In genomic region chr1:72946235-72946634, GRCm38 (mm10) we compare ENCODE assay signal across 16 mouse cellular contexts.
DNase-seq lines count a peak whose midpoint lies in the region; ATAC-seq lines count a peak whose summit lies in the region.
"Had no signal": no experiment of that assay in that cellular context is flagged by ENCODE, and none has a peak within 500 bp of the region (broad histone marks: within the 10 kb centered on the region; RNA-seq: fewer than 3 reads in every experiment).

No protein-coding gene starts in this region.

- H3K9me3 ChIP-seq in intestine, embryonic 16.5 days (ENCODE audit: control insufficient read depth, low read length): no peaks in the 10 kb centered on the region
- H3K9me3 ChIP-seq in intestine, embryonic 15.5 days: no peaks in the 10 kb centered on the region
- H3K9me3 ChIP-seq in midbrain, embryonic 14.5 days (ENCODE audit: control insufficient read depth, low read length): no peaks in the 10 kb centered on the region
- H3K9me3 ChIP-seq in midbrain, embryonic 15.5 days: no peaks in the 10 kb centered on the region
- no peaks in the 10 kb centered on the region for H3K9me3 ChIP-seq in embryonic facial prominence, embryonic 13.5 days
- H3K9me3 ChIP-seq: forebrain, embryonic 15.5 days; midbrain, embryonic 13.5 days had no signal

- 24% methylated on average over 4 of the region's 4 CpGs for WGBS in intestine, embryonic 16.5 days
- 27% methylated on average over 4 of the region's 4 CpGs for whole genome bisulfite sequencing in intestine, embryonic 15.5 days
- 13% methylated on average over 4 of the region's 4 CpGs for WGBS in midbrain, embryonic 14.5 days
- WGBS in midbrain, embryonic 15.5 days: 18% methylated on average over 4 of the region's 4 CpGs
- 12% methylated on average over 4 of the region's 4 CpGs for WGBS in embryonic facial prominence, embryonic 13.5 days

- no peak overlapping the region for H3K4me3 ChIP-seq in intestine, embryonic 16.5 days (ENCODE audit: low read length)
- no peak overlapping the region for H3K4me3 ChIP-seq in intestine, embryonic 15.5 days (replicated peaks)
- H3K4me3 ChIP-seq in midbrain, embryonic 14.5 days (replicated peaks; ENCODE audit: low read depth, low read length): no peak overlapping the region
- H3K4me3 ChIP-seq in midbrain, embryonic 15.5 days: no peak overlapping the region
- H3K4me3 ChIP-seq in embryonic facial prominence, embryonic 13.5 days: no peak overlapping the region
- H3K4me3 ChIP-seq: forebrain, embryonic 15.5 days; midbrain, embryonic 13.5 days had no signal

- H3K4me1 ChIP-seq in intestine, embryonic 16.5 days (ENCODE audit: control insufficient read depth, insufficient read depth, low read length): peaks cover 18% of the 10 kb centered on the region
- H3K4me1 ChIP-seq in intestine, embryonic 15.5 days (replicated peaks): peaks cover 16% of the 10 kb centered on the region
- peaks cover 11% of the 10 kb centered on the region; the same call in 1 of the 2 replicates for H3K4me1 ChIP-seq in midbrain, embryonic 14.5 days (ENCODE audit: control insufficient read depth, insufficient read depth, low read length)
- peaks cover 15% of the 10 kb centered on the region for H3K4me1 ChIP-seq in midbrain, embryonic 15.5 days
- H3K4me1 ChIP-seq in embryonic facial prominence, embryonic 13.5 days: peaks cover 19% of the 10 kb centered on the region

- H3K9ac ChIP-seq in intestine, embryonic 16.5 days (ENCODE audit: low read depth, low read length): no peak overlapping the region
- H3K9ac ChIP-seq in intestine, embryonic 15.5 days: no peak overlapping the region
- no peak overlapping the region for H3K9ac ChIP-seq in midbrain, embryonic 14.5 days (replicated peaks; ENCODE audit: low read length)
- no peak overlapping the region for H3K9ac ChIP-seq in midbrain, embryonic 15.5 days
- no peak overlapping the region for H3K9ac ChIP-seq in embryonic facial prominence, embryonic 13.5 days
- H3K9ac ChIP-seq: forebrain, embryonic 15.5 days; midbrain, embryonic 13.5 days had no signal

- H3K27ac ChIP-seq in intestine, embryonic 16.5 days (ENCODE audit: low read length): no peak overlapping the region
- H3K27ac ChIP-seq in intestine, embryonic 15.5 days: no peak overlapping the region
- H3K27ac ChIP-seq in midbrain, embryonic 14.5 days (replicated peaks; ENCODE audit: low read depth, low read length): no peak overlapping the region
- H3K27ac ChIP-seq in midbrain, embryonic 15.5 days: no peak overlapping the region
- no peak overlapping the region; the same call in 1 of the 2 replicates for H3K27ac ChIP-seq in embryonic facial prominence, embryonic 13.5 days
- H3K27ac ChIP-seq: forebrain, embryonic 15.5 days; midbrain, embryonic 13.5 days had no signal

- no peaks in the 10 kb centered on the region for H3K27me3 ChIP-seq in intestine, embryonic 16.5 days (replicated peaks; ENCODE audit: control insufficient read depth, insufficient read depth, low read length)
- H3K27me3 ChIP-seq in intestine, embryonic 15.5 days (replicated peaks): no peaks in the 10 kb centered on the region
- no peaks in the 10 kb centered on the region for H3K27me3 ChIP-seq in midbrain, embryonic 14.5 days (ENCODE audit: control insufficient read depth, insufficient read depth, low read length)
- H3K27me3 ChIP-seq in midbrain, embryonic 15.5 days (replicated peaks): no peaks in the 10 kb centered on the region; the same call in none of the 2 replicates
- no peaks in the 10 kb centered on the region for H3K27me3 ChIP-seq in embryonic facial prominence, embryonic 13.5 days
- H3K27me3 ChIP-seq: forebrain, embryonic 15.5 days; Patski had no signal

- peak; percentile 13 for DNase-seq in midbrain, embryonic 14.5 days
- DNase-seq in yolk sac, embryonic 10.5 days (ENCODE audit: low spot score): peak; percentile 78
- no peak for DNase-seq in right cerebral cortex, postnatal 14 days
- DNase-seq: adrenal gland, adult 8-10 months; gastrocnemius, postnatal 25 days; left cerebral cortex, postnatal 4 days; lung, postnatal 10 days; right cerebral cortex, postnatal 25 days; thymus, postnatal 4 days had no signal

- H3K4me2 ChIP-seq in intestine, embryonic 16.5 days (ENCODE audit: low read depth, low read length): no peak overlapping the region
- H3K4me2 ChIP-seq in intestine, embryonic 15.5 days (replicated peaks): no peak overlapping the region
- no peak overlapping the region for H3K4me2 ChIP-seq in midbrain, embryonic 14.5 days (ENCODE audit: low read length)
- H3K4me2 ChIP-seq in midbrain, embryonic 15.5 days: no peak overlapping the region
- peak overlapping the region; percentile 57; the same call in 1 of the 2 replicates for H3K4me2 ChIP-seq in embryonic facial prominence, embryonic 13.5 days

- ATAC-seq in intestine, embryonic 16.5 days: 0 out of 2 replicates have a peak, but pooled peaks have one; percentile 12
- no peak for ATAC-seq in intestine, embryonic 15.5 days
- ATAC-seq in midbrain, embryonic 14.5 days (ENCODE audit: low FRiP score, low TSS enrichment): no peak
- ATAC-seq in midbrain, embryonic 15.5 days (replicated peaks): no peak
- no peak; the same call in 1 of the 2 replicates for ATAC-seq in embryonic facial prominence, embryonic 13.5 days (ENCODE audit: insufficient number of reproducible peaks, insufficient read depth, low FRiP score, low TSS enrichment, low read depth)
- ATAC-seq: forebrain, embryonic 15.5 days; Patski had no signal

- H3K36me3 ChIP-seq in intestine, embryonic 16.5 days (ENCODE audit: control insufficient read depth, insufficient read depth, low read length): no peaks in the 10 kb centered on the region
- H3K36me3 ChIP-seq in intestine, embryonic 15.5 days: no peaks in the 10 kb centered on the region
- H3K36me3 ChIP-seq in midbrain, embryonic 14.5 days (ENCODE audit: control insufficient read depth, insufficient read depth, low read length): no peaks in the 10 kb centered on the region
- no peaks in the 10 kb centered on the region for H3K36me3 ChIP-seq in midbrain, embryonic 15.5 days (replicated peaks)
- no peaks in the 10 kb centered on the region for H3K36me3 ChIP-seq in embryonic facial prominence, embryonic 13.5 days
- H3K36me3 ChIP-seq: forebrain, embryonic 15.5 days; midbrain, embryonic 13.5 days had no signal
